Mouse (Mus musculus) spleen, postnatal 14 days (tissue): ENCODE data around the gene Aldh1l2.

ENCODE experiments used
- DNase-seq, 2 experiments: peaks; one replicate each; pipeline ENCODE4 v3.0.0; 2021 to 2022; ENCODE audit warnings: low spot score in 2 of 2

Gene Aldh1l2

DNA sequence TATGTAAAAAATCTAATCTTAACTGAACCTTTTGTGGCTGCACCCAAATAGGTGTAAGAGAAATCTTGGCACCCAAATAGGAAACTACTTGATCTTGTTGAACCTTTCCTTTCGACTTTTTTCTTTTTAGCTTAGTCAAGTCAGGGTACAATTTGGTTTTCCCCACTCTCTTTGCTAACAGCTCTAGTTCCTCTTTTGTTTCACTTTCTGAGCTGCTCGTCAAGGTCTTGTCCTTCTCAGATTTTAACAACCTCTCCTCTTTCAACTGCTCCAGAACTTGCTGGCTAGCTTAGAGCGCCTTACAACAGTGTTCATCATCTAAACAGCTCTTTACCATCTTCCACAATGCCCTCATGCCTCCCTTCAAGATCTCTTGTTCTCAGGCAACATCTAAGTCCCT, 76.4 kb downstream of the Aldh1l2 start:
- DNase-seq = no peak

DNA sequence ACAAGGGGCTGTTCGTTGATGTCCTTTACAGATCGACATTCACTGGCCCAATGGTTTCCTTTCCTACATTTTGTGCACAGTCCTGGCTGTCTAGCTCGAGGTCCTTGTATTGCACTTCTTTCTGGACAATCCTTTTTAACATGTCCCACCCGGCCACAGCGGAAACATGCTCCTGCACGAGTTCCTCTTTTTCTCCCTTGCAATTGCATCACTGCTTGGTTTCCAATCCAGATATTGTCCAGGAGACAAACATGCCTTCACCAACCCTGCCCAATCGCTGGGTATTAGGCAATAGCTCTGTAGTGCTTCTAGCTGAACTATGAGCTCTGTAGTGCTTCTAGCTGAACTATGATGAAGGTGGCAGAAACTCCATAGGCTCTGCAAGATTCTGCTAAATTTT, 85.4 kb downstream of the Aldh1l2 start:
- no peak for DNase-seq
